Mouse (Mus musculus) MEL (cell line): Measurements from ENCODE around the gene Lztr1. TPM values are rescaled to one million over a fixed set of nuclear protein-coding genes. Genes with fewer than 3 reads are reported as not detected.
A peak's percentile ranks its signal among the peaks of the same experiment; 100 is the strongest.

Experiments used
- DNase-seq: peaks from one replicate; pipeline ENCODE4 v3.0.0; 2011; ENCODE audit warnings: low read depth, low spot score
- H3K27ac ChIP-seq: 2 replicates; pipeline ENCODE4 v1.5.1; 2012; ENCODE audit warnings: low read depth, mild to moderate bottlenecking, control low read depth, low read length, moderate library complexity; ENCODE audit not compliant: control insufficient read depth
- H3K27me3 ChIP-seq, 2 experiments: fragments of 150-350 bp in 1 of 2; sonication (generic) in 1 of 2; 2 replicates each; pipeline ENCODE4 v1.6.1; 2012; ENCODE audit warnings: low read length in 2 of 2, mild to moderate bottlenecking in 2 of 2, improper control_type of control experiment in 1 of 2, moderate library complexity in 1 of 2; ENCODE audit not compliant: insufficient read depth in 2 of 2, control insufficient read depth in 1 of 2
- H3K36me3 ChIP-seq, 2 experiments: 2 replicates each; pipeline ENCODE4 v1.6.1; 2012 to 2014; ENCODE audit warnings: low read length in 2 of 2, improper control_type of control experiment in 1 of 2, inconsistent platforms in 1 of 2, mild to moderate bottlenecking in 1 of 2; ENCODE audit not compliant: insufficient read depth in 2 of 2, control insufficient read depth in 1 of 2
- H3K4me1 ChIP-seq, 2 experiments: fragments of 150-350 bp in 1 of 2; sonication (generic) in 1 of 2; 2 replicates each; pipeline ENCODE4 v1.6.1; 2012; ENCODE audit warnings: low read length in 2 of 2, improper control_type of control experiment in 1 of 2, mild to moderate bottlenecking in 1 of 2; ENCODE audit not compliant: insufficient read depth in 2 of 2, control insufficient read depth in 1 of 2
- H3K4me3 ChIP-seq, 2 experiments: fragments of 150-350 bp in 1 of 2; sonication (generic) in 1 of 2; 2 replicates each; pipeline ENCODE4 v1.5.1; 2012; ENCODE audit warnings: low read depth in 2 of 2, low read length in 2 of 2, mild to moderate bottlenecking in 2 of 2, moderate library complexity in 2 of 2, control low read depth in 1 of 2, improper control_type of control experiment in 1 of 2; ENCODE audit not compliant: control insufficient read depth in 1 of 2, insufficient read depth in 1 of 2
- H3K79me2 ChIP-seq: 2 replicates; pipeline ENCODE4 v1.6.1; 2012; ENCODE audit warnings: mild to moderate bottlenecking, low read length, moderate library complexity; ENCODE audit not compliant: control insufficient read depth, poor library complexity, insufficient read depth
- H3K9ac ChIP-seq: 2 replicates; pipeline ENCODE4 v1.6.1; 2012; ENCODE audit warnings: low read depth, mild to moderate bottlenecking, control low read depth, low read length, moderate library complexity; ENCODE audit not compliant: control insufficient read depth, poor library complexity, severe bottlenecking
- H3K9me3 ChIP-seq: fragments of 150-350 bp; sonication (generic); replicated peaks from 2 replicates; pipeline ENCODE4 v1.6.1; 2012; ENCODE audit warnings: mild to moderate bottlenecking, low read length, improper control_type of control experiment, moderate library complexity; ENCODE audit not compliant: insufficient read depth
- CHD2 ChIP-seq: IDR thresholded peaks from 2 replicates; pipeline ENCODE4 v1.6.1; 2011; ENCODE audit warnings: low read length, improper control_type of control experiment
- GABPA ChIP-seq: IDR thresholded peaks from 2 replicates; pipeline ENCODE4 v1.6.1; 2012; ENCODE audit warnings: low read depth, mild to moderate bottlenecking, inconsistent platforms, low read length, improper control_type of control experiment, moderate library complexity
- GATA1 ChIP-seq: IDR thresholded peaks from 2 replicates; pipeline ENCODE4 v1.6.1; 2011; ENCODE audit warnings: low read depth, low read length, improper control_type of control experiment
- HCFC1 ChIP-seq: IDR thresholded peaks from 2 replicates; pipeline ENCODE4 v1.6.1; 2012; ENCODE audit warnings: low read depth, mild to moderate bottlenecking, inconsistent platforms, low read length, improper control_type of control experiment, moderate library complexity
- MAFK ChIP-seq: IDR thresholded peaks from 2 replicates; pipeline ENCODE4 v1.6.1; 2011; ENCODE audit warnings: low read depth, mild to moderate bottlenecking, low read length, improper control_type of control experiment, borderline replicate concordance
- MAZ ChIP-seq: IDR thresholded peaks from 2 replicates; pipeline ENCODE4 v1.6.1; 2012; ENCODE audit warnings: low read depth, mild to moderate bottlenecking, inconsistent platforms, low read length, improper control_type of control experiment
- MXI1 ChIP-seq: IDR thresholded peaks from 2 replicates; pipeline ENCODE4 v1.6.1; 2011; ENCODE audit warnings: mild to moderate bottlenecking, low read depth, low read length, improper control_type of control experiment
- POLR2A ChIP-seq, 2 experiments: IDR thresholded peaks; 2 replicates each; pipeline ENCODE4 v1.6.1; 2011 to 2012; ENCODE audit warnings: low read length in 2 of 2, mild to moderate bottlenecking in 2 of 2, control low read depth in 1 of 2, improper control_type of control experiment in 1 of 2, low read depth in 1 of 2, moderate library complexity in 1 of 2; ENCODE audit not compliant: control insufficient read depth in 1 of 2, insufficient read depth in 1 of 2, poor library complexity in 1 of 2
- RCOR1 ChIP-seq: IDR thresholded peaks from 2 replicates; pipeline ENCODE4 v1.6.1; 2012; ENCODE audit warnings: low read depth, mild to moderate bottlenecking, inconsistent platforms, low read length, improper control_type of control experiment
- SIN3A ChIP-seq: IDR thresholded peaks from 2 replicates; pipeline ENCODE4 v1.6.1; 2012; ENCODE audit warnings: low read length, improper control_type of control experiment, inconsistent platforms
- TAL1 ChIP-seq: IDR thresholded peaks from 2 replicates; pipeline ENCODE4 v1.6.1; 2012; ENCODE audit warnings: mild to moderate bottlenecking, inconsistent platforms, low read length, moderate library complexity, mixed read lengths
- TBP ChIP-seq: IDR thresholded peaks from 2 replicates; pipeline ENCODE4 v1.8.0; 2011; ENCODE audit warnings: low read depth, low read length, improper control_type of control experiment
- UBTF ChIP-seq: IDR thresholded peaks from 2 replicates; pipeline ENCODE4 v1.6.1; 2012; ENCODE audit warnings: low read depth, mild to moderate bottlenecking, inconsistent platforms, low read length, improper control_type of control experiment, moderate library complexity, borderline replicate concordance; ENCODE audit not compliant: insufficient read depth
- USF2 ChIP-seq, 2 experiments: IDR thresholded peaks; 2 replicates each; pipeline ENCODE4 v1.6.1; 2011 to 2012; ENCODE audit warnings: improper control_type of control experiment in 2 of 2, low read length in 2 of 2, borderline replicate concordance in 1 of 2, inconsistent platforms in 1 of 2, low read depth in 1 of 2, mild to moderate bottlenecking in 1 of 2; ENCODE audit not compliant: insufficient read depth in 1 of 2
- polyA plus RNA-seq, 2 experiments: library from polyadenylated mRNA; stranded (reverse) in 1 of 2; unstranded in 1 of 2; fragments of >175 nt in 1 of 2; fragments of >200 nt in 1 of 2; gene quantifications; 2 replicates each; pipeline versions ENCODE4 v1.2.1 to v1.2.4; 2012; ENCODE audit warnings: low replicate concordance in 2 of 2, low read depth in 1 of 2; ENCODE audit not compliant: insufficient read length in 2 of 2, insufficient read depth in 1 of 2, missing spikeins in 1 of 2
- total RNA-seq: library from RNA; depleted of rRNA; stranded (reverse); fragments of 300-350 nt; gene quantifications from 2 replicates; pipeline ENCODE4 v1.2.3, GENCODE M21; 2012

Gene Lztr1
- total and polyA plus RNA-seq, 3 experiments: 45.1 to 83.2 TPM; not detected in 1

DNA sequence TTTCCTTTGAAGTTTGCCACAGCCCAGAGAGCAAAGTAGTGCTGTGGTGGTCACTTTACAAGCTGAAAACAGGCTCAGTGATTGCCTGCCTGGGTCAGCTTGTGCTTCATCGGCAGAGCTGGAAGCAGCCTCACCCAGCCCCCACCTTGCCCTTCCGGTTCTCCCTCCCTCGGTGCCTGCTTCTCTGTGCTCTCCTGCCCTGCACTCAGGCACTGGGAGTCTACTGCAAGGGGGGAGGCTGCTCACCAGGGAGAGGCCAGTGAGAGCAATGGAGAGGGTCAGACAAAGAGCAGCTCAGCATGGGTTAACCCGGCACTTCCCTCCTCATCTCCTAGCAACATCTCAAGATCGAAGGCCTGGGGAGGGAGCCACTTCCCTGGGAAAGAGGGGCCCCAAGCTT lies 50.3 kb downstream of the Lztr1 start:
- Histone ChIP-seq H3K4me3 (peak overlapping the region; percentile 33 to 38; a peak in 3 of 4 replicates), H3K9me3 (no peaks in the 10 kb centered on the region), H3K9ac (peak overlapping the region; percentile 20), H3K27ac (no peak overlapping the region), H3K4me1 (peaks cover 6 to 26% of the 10 kb centered on the region in 2 experiments), H3K36me3 (peaks cover 0 to 8% of the 10 kb centered on the region in 2 experiments; a peak in 2 of 4 replicates), H3K79me2 (no peaks in the 10 kb centered on the region), H3K27me3 (peaks cover 0 to 3% of the 10 kb centered on the region in 2 experiments; a peak in 1 of 4 replicates)
- TF ChIP-seq MAZ (no peak), TBP (peak; percentile 31; the same call in 1 of the 2 replicates), SIN3A (peak; percentile 26; the same call in 1 of the 2 replicates), UBTF (no peak), MAFK (no peak), MXI1 (no peak), HCFC1 (0 out of 2 replicates have a peak, but pooled peaks have one; percentile 19), TAL1 (no peak), GATA1 (no peak), USF2 (IDR thresholded peaks at IDR 0.05; ENCODE audit: borderline replicate concordance in 1 of 2, insufficient read depth in 1 of 2, low read depth in 1 of 2, low read length in 2 of 2) (no peak), GABPA (no peak)
- peak; percentile 36 for DNase-seq

DNA sequence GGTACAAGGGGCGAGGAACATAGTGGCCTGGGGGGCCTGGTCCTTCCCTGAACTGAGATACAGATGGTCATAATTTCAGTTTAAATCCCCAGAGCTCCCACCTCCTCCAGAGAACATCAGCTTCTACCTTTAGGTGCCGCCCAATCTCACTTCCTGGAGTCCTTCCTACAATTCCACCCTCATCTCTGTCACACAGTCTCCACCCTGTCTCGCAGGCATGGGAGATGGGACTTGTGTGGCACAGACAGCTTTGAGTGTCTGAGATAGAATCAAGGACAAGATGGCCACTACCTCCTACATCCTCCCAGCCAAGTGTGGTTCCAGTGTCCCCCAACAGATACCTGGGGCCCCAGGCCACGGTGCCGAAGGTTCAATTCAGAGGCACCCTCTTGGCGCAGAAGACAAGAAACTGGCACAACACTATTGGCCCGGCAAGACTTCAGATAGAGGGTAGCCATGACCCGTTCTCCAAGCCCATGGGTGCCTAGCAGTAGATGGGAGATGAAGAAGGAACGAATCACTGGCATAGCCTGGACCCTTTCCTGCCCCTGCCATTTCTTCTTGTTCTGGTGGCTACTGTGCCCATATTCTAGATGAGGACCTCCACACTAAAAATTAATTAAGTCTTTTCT lies 51.0 kb downstream of the Lztr1 start:
- peaks cover 0 to 3% of the 10 kb centered on the region in 2 experiments; a peak in 1 of 4 replicates for H3K27me3 ChIP-seq
- no peak overlapping the region for H3K4me3 ChIP-seq
- H3K9me3 ChIP-seq: no peaks in the 10 kb centered on the region
- H3K79me2 ChIP-seq: no peaks in the 10 kb centered on the region
- TF ChIP-seq POLR2A (IDR thresholded peaks at IDR 0.05; ENCODE audit: control insufficient read depth in 1 of 2, insufficient read depth in 1 of 2, low read depth in 1 of 2, low read length in 2 of 2, poor library complexity in 1 of 2): 0 out of 4 replicates have a peak, but pooled peaks of 1 of the 2 experiments have one; percentile 0
- peak; percentile 2; the same call in 1 of the 2 replicates for TF ChIP-seq TBP
- TF ChIP-seq CHD2: no peak
- TF ChIP-seq RCOR1: no peak
- H3K9ac ChIP-seq: no peak overlapping the region; the same call in 1 of the 2 replicates
- no peak for DNase-seq
- peaks cover 0 to 8% of the 10 kb centered on the region in 2 experiments; a peak in 2 of 4 replicates for H3K36me3 ChIP-seq
- H3K4me1 ChIP-seq: peaks cover 6 to 26% of the 10 kb centered on the region in 2 experiments
- no peak overlapping the region for H3K27ac ChIP-seq
